Mouse (Mus musculus) forebrain, embryonic 14.5 days (tissue): Measurements from ENCODE around the gene Trim29. TPM values are rescaled to one million over a fixed set of nuclear protein-coding genes. Genes with fewer than 3 reads are reported as not detected.

ENCODE experiments used
- ATAC-seq: fragments of 200-750 bp; cut with Nextera tagmentation; 2 replicates; pipeline ENCODE4 v1.8.0; 2017; ENCODE audit warnings: mild to moderate bottlenecking, moderate library complexity
- DNase-seq: peaks from one replicate; pipeline ENCODE4 v3.0.0-alpha.2; 2015; ENCODE audit warnings: low spot score
- H3K27ac ChIP-seq: fragments of 300-500 bp; sonication (generic); 2 replicates; pipeline ENCODE4 v1.5.1; 2014; ENCODE audit warnings: low read depth, mild to moderate bottlenecking, control low read depth, low read length, moderate library complexity
- H3K27me3 ChIP-seq: fragments of 300-500 bp; sonication (generic); replicated peaks from 2 replicates; pipeline ENCODE4 v1.6.1; 2014; ENCODE audit warnings: low read length, control low read depth, mixed read lengths; ENCODE audit not compliant: control insufficient read depth, insufficient read depth
- H3K36me3 ChIP-seq: fragments of 300-500 bp; sonication (generic); 2 replicates; pipeline ENCODE4 v1.6.1; 2014; ENCODE audit warnings: low read length, control low read depth; ENCODE audit not compliant: control insufficient read depth, insufficient read depth
- H3K4me1 ChIP-seq: fragments of 300-500 bp; sonication (generic); 2 replicates; pipeline ENCODE4 v1.6.1; 2014; ENCODE audit warnings: antibody characterized with exemption, low read length, control low read depth; ENCODE audit not compliant: control insufficient read depth, insufficient read depth
- H3K4me2 ChIP-seq: fragments of 300-500 bp; sonication (generic); 2 replicates; pipeline ENCODE4 v1.6.1; 2014; ENCODE audit warnings: mild to moderate bottlenecking, control low read depth, low read length
- H3K4me3 ChIP-seq: fragments of 300-500 bp; sonication (generic); 2 replicates; pipeline ENCODE4 v1.5.1; 2014; ENCODE audit warnings: low read depth, low read length, control low read depth
- H3K9ac ChIP-seq: fragments of 300-500 bp; sonication (generic); 2 replicates; pipeline ENCODE4 v1.6.1; 2014; ENCODE audit warnings: mild to moderate bottlenecking, low read length, control low read depth, moderate library complexity
- H3K9me3 ChIP-seq: fragments of 300-500 bp; sonication (generic); replicated peaks from 2 replicates; pipeline ENCODE4 v1.6.1; 2016; ENCODE audit warnings: low read length, control low read depth, mixed read lengths; ENCODE audit not compliant: control insufficient read depth
- WGBS: fragments of 180-500 bp; shearing (Covaris S2); extraction: QIAGEN DNeasy Blood & Tissue Kit; methylation state at CpG from one replicate; pipeline ENCODE4 v1.1.7; 2014; 5-methylcytosine and 5-hydroxymethylcytosine counted together
- polyA plus RNA-seq: library from polyadenylated mRNA; unstranded; fragments of >200 nt; fragmentation: Nextera tagmentation; extraction: Ambion mirVana; gene quantifications from 2 replicates; pipeline ENCODE4 v1.2.1, GENCODE M21; 2014

Trim29 gene
- not detected in 2 replicates for polyA plus RNA-seq

GRCm38 (mm10) chr9:43310538-43310937 is at the start of gene Trim29:
TSS of gene Trim29 (plus strand) at chr9:43310848.
- no peak within 1 kb of the TSS for H3K27ac ChIP-seq
- no peaks in the 10 kb centered on the region for H3K4me1 ChIP-seq
- H3K9me3 ChIP-seq = no peaks in the 10 kb centered on the region
- ATAC-seq = no peak
- no peak within 1 kb of the TSS for H3K9ac ChIP-seq
- H3K36me3 ChIP-seq = no peaks in the 10 kb centered on the region
- no peaks in the 10 kb centered on the region for H3K27me3 ChIP-seq
- DNase-seq = no peak
- no peak within 1 kb of the TSS for H3K4me3 ChIP-seq
- WGBS = 69% methylated on average over 12 of the region's 12 CpGs
- H3K4me2 ChIP-seq = no peak within 1 kb of the TSS

- 77% methylated on average over 4 of the region's 4 CpGs for WGBS
- no peak for DNase-seq
Measured at GRCm38 (mm10) chr9:43261124-43261907, 49.3 kb upstream of the Trim29 start.

GRCm38 (mm10) chr9:43261941-43262340 is 48.7 kb upstream of the Trim29 start:
- Histone ChIP-seq H3K36me3 (no peaks in the 10 kb centered on the region), H3K4me3 (no peak overlapping the region), H3K27ac (no peak overlapping the region), H3K9ac (no peak overlapping the region), H3K27me3 (no peaks in the 10 kb centered on the region), H3K9me3 (no peaks in the 10 kb centered on the region), H3K4me2 (no peak overlapping the region), H3K4me1 (0 out of 2 replicates have a peak, but pooled peaks cover 3% of the 10 kb centered on the region)
- no peak for DNase-seq
- no peak for ATAC-seq
- WGBS = 60% methylated on average over 2 of the region's 2 CpGs

More at GRCm38 (mm10) chr9:43261124-43261907, 49.3 kb upstream of the Trim29 start:
- no peaks in the 10 kb centered on the region for H3K27me3 ChIP-seq
- no peaks in the 10 kb centered on the region for H3K36me3 ChIP-seq
- no peak overlapping the region for H3K9ac ChIP-seq
- ATAC-seq = no peak
- no peaks in the 10 kb centered on the region for H3K9me3 ChIP-seq
- H3K4me1 ChIP-seq = 0 out of 2 replicates have a peak, but pooled peaks cover 3% of the 10 kb centered on the region
- no peak overlapping the region for H3K4me3 ChIP-seq
- no peak overlapping the region for H3K27ac ChIP-seq
- H3K4me2 ChIP-seq = no peak overlapping the region

- Histone ChIP-seq H3K27me3 (no peaks in the 10 kb centered on the region), H3K4me3 (no peak overlapping the region), H3K36me3 (no peaks in the 10 kb centered on the region), H3K9me3 (no peaks in the 10 kb centered on the region), H3K9ac (no peak overlapping the region), H3K4me2 (no peak overlapping the region), H3K27ac (no peak overlapping the region), H3K4me1 (0 out of 2 replicates have a peak, but pooled peaks cover 3% of the 10 kb centered on the region)
- WGBS = 58% methylated on average over 4 of the region's 4 CpGs
- DNase-seq = no peak
- no peak for ATAC-seq
Measured at GRCm38 (mm10) chr9:43262390-43262789, 48.3 kb upstream of the Trim29 start.

GRCm38 (mm10) chr9:43262811-43263550 is 47.7 kb upstream of the Trim29 start:
- no peaks in the 10 kb centered on the region for H3K27me3 ChIP-seq
- DNase-seq (peak; percentile 43), ATAC-seq (no peak)
- H3K4me1 ChIP-seq = 0 out of 2 replicates have a peak, but pooled peaks cover 3% of the 10 kb centered on the region
- H3K4me3 ChIP-seq = no peak overlapping the region
- 55% methylated on average over 9 of the region's 9 CpGs for WGBS
- H3K9me3 ChIP-seq = no peaks in the 10 kb centered on the region
- H3K9ac ChIP-seq = no peak overlapping the region
- H3K27ac ChIP-seq = no peak overlapping the region
- H3K36me3 ChIP-seq = no peaks in the 10 kb centered on the region
- no peak overlapping the region for H3K4me2 ChIP-seq

- Histone ChIP-seq H3K36me3 (no peaks in the 10 kb centered on the region), H3K27ac (no peak overlapping the region), H3K9ac (no peak overlapping the region), H3K27me3 (no peaks in the 10 kb centered on the region), H3K4me1 (0 out of 2 replicates have a peak, but pooled peaks cover 3% of the 10 kb centered on the region), H3K9me3 (no peaks in the 10 kb centered on the region), H3K4me2 (no peak overlapping the region), H3K4me3 (no peak overlapping the region)
- WGBS = 18% methylated on average over 11 of the region's 11 CpGs
- DNase-seq (no peak), ATAC-seq (no peak)
Measured at GRCm38 (mm10) chr9:43263946-43264451, 46.6 kb upstream of the Trim29 start.

- Histone ChIP-seq H3K36me3 (no peaks in the 10 kb centered on the region), H3K9me3 (no peaks in the 10 kb centered on the region), H3K4me1 (peaks cover 5% of the 10 kb centered on the region), H3K4me2 (no peak overlapping the region), H3K9ac (no peak overlapping the region), H3K27me3 (no peaks in the 10 kb centered on the region), H3K4me3 (no peak overlapping the region), H3K27ac (no peak overlapping the region)
- 23% methylated on average over 9 of the region's 9 CpGs for WGBS
- no peak for DNase-seq
- no peak for ATAC-seq
Measured at GRCm38 (mm10) chr9:43265194-43265593, 45.5 kb upstream of the Trim29 start.

- ATAC-seq = no peak
- Histone ChIP-seq H3K4me3 (no peak overlapping the region), H3K4me2 (no peak overlapping the region), H3K36me3 (no peaks in the 10 kb centered on the region), H3K4me1 (peaks cover 14% of the 10 kb centered on the region), H3K27me3 (peaks cover 9% of the 10 kb centered on the region; the same call in 1 of the 2 replicates), H3K27ac (no peak overlapping the region), H3K9me3 (no peaks in the 10 kb centered on the region), H3K9ac (no peak overlapping the region)
- WGBS = 79% methylated on average over 8 of the region's 8 CpGs
- DNase-seq = no peak
Measured at GRCm38 (mm10) chr9:43267357-43267756, 43.3 kb upstream of the Trim29 start.
